Mouse (Mus musculus) c-Kit-positive CD71-negative TER-119-negative erythroid progenitor cells, embryonic 14.5 days (primary cell): Measurements from ENCODE around the gene Tmem141.

Source experiments
- DNase-seq: peaks from one replicate; pipeline ENCODE4 v3.0.0-alpha.2; 2013; ENCODE audit warnings: low read depth

Gene Tmem141

DNA sequence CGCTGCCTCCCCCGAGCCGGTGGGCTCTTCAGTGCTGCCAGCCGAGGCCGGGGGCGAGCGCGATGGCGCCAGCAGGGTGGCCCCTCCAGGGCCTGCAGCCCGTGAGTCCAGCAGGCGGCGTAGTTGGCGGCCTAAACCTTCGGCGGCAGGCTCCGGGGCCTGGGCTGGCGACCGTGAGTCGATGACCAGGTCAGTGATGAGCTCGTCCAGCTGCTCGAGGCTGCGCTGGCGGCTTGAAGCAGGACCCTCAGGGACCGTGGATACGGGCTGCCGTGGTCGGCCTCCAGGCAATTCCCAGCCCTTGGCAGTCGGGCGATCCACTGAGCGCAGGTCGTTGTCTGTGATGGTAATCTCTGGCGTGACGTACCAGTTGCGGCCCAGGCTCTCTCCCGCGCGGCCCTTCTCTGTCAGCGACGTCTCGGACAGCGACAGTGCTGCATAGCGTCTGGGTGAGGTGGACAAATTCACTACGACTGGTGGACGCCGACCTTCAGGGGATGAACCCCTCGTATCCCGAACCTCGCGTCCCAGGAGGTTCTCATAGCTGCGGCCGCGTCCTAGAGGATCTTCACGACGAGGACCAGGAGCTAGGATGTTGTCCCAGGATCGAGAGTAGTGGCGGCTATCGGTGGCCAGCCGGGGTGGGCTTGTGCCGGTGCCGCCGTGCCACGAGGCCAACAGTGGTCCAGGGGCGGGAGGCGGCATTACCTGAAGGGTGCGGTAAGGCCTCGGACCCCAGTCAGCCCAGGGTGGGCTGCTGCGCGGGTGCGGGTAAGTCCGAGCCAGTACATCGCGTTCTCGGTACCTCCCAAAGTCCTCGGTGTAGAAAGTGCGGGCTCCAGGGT, 43.6 kb downstream of the Tmem141 start:
- no peak for DNase-seq

DNA sequence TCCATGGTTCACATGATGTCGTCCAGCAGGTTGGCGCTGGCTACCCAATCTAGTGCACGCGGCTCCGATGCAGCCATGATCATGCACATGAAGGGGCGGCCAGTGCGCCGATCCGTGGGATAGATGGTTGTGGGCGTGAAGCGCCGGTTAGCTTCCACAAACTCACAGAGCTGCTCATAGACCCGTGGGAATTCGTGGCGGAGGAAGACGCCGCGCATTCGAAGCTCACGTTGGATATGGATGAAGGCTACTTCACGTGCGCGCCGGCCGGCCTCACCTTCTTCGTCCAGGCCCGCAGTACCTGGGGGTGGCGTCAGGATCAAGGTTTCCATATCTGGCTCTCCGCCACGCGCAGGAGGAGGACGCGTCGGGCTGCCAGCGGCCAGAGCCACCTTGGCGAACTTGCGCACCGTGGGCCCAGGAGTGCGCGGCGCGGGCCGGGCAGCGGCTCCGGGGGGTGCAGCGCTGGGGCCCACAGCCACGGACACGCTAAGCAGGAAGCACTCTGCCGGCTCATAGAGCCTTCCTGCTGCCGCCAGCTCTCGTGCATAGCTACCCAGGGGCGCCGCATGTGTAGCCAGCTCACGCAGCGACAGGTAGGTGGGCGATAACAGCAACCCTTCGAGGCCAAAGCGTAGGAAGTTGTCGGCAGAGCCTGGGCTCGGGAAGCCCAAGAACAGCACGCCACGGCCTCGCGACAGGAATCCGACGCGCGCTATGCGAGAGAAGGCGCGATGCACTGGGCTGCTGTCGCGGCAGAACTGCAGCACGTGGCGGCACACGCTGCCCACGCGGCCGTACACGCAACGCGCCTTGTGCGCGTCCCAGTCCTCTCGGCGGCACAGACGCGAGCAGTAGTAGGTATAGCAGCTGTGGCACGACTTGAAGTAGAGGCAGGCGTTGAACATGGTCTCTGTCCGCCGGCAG, 44.6 kb downstream of the Tmem141 start:
- DNase-seq, result no peak

DNA sequence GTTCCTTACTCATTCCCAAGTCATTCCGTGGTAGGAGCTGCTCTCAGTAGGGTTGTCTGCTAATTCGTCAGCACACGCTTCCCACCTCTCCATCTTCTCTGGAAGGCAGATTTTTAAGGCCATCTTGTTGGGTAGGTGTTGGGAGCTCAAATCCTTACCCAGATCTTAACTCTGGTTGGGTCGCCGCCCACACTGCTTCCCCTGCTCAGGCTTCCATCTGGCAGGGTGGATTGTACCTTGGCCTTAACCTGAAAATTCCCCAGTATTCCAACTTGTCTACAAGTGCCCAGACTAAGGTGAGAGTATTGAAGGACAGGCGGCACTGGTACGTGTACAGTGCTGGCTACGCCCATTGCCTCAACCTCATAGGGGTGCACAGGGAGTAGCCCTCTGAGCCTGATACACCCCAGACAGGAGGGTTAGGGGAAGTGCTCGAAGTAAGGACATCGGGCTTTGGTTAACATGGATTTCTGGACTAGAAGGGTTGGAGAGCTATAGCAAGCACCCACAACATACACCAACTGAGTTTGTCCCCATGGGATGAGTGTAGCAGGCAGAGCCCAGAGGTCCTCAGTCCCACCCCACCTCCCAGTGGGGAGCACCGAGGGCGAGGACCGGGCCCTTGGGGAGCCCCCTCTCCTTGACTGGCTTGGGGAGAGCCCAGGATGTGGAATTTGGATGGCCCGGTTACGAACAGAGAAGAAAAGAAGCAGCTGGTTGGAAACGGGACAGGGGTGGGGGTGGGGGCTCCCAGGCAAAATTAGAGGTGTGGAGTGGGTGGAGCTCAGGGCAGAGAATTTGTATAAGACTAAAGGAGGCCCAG, 45.6 kb downstream of the Tmem141 start:
- no peak for DNase-seq

DNA sequence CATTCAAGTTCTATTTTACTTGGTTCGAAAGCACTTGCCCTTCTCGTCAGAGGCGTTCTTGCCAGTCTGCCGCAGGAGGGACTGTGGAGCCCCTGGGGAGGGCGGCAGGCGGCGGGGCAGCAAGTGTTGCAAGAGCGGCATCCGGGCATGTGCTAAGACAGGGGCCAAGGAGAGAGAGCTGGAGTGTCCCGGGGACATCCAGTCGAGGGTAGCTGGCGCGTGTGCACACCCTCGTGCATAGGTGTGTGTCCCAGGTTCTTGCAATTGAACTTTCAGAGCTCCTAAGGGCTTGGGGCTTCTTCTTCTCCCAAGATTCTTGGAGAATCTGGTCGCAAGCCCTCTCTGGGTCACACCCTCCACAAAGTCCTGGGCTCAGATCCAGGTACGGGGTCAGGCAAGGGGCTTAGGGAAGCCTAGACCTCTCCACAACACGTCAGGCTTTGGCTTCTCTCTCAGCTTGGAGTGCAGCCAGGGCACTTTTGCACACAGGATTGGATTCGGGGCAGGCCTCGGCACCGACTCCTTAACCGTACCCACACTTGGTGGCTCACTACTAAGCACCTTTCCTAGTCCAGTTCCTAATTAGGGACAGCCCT, 46.3 kb downstream of the Tmem141 start:
- no peak for DNase-seq

DNA sequence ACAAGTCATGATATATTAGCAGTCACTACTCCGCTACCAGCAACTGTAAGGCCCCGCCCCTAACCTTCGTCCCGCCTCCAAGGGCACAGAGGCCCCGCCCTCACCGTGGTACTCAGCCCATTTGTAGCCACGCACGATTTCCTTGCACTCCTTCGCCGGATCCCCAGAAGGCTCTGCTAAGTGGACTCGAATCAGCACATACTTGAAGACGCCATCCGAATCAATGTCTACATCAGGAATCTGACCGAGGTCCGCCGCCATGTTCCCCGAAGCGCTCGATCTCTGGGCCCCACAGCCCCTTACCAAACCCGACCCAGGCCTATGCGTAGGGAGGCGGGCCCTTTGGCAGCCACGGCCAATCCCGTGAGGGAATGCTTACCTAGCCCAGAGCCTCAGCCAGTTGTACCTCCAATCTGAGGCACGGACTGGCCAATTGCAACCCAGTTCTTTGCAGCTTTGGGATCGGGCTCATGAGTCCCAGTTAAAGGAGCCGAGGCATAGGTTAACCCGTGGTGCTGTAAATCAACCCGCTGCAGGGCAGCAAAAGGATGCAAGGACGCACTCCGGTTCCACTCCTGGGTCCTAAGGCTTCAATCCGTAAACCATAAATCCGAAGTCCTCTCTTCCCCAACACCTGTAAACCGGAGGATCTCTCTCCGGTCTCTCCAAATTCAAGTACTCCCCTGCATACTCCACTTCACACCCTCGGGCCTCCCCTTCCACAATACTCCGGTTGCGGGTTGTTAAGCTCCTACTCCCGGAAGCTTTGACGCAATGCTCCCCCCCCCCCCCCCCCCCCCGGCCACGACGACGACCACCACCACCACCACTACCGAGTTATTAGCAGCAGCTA, 47.0 kb downstream of the Tmem141 start, which contains the start of the genes Mamdc4 and Phpt1:
Gene Mamdc4, minus strand, starts transcription at position 267 of the 853 bp plus-strand sequence.
Gene Phpt1, minus strand, starts transcription at position 646 of the 853 bp plus-strand sequence.
- DNase-seq, result peak; percentile 89

DNA sequence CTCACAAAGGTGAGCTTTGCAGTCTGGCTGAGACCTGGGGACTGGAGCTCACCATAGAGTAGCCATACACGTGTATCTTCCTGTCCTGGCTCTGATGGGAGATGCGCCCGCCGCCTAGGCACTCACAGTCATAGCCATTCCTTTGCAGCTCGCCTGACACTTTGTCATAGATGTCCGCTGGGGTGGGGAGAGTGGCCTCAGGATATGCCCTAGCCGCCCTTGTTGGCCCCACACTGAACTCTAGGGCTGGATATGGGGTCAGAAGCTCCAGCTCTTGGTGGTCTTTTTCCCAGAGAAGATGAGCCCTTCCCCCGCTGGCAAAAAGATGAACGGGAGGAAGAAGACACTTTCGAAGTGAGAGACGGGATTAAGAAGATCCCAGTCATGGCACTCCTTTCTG, 47.7 kb downstream of the Tmem141 start:
- DNase-seq, result no peak

DNA sequence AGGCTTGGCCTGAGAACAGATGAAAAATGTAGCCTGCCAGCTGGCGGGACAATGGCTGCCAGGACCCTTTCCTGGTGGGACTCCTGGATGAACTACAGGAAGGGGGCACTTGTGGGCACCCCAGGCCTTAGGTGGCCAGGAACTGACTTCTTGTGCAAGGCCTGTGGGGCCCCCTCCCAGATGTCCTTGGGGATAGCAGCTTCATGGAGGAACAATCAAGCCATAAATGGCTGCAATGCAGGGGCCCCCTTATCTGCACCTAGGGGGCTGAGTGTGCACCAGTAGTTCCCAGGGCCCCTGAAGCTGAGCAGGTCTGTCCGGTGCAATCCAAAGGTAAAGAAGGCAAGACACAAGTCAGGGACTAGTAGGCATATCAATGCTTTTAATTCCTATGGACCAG, 48.7 kb downstream of the Tmem141 start:
- DNase-seq, result no peak

DNA sequence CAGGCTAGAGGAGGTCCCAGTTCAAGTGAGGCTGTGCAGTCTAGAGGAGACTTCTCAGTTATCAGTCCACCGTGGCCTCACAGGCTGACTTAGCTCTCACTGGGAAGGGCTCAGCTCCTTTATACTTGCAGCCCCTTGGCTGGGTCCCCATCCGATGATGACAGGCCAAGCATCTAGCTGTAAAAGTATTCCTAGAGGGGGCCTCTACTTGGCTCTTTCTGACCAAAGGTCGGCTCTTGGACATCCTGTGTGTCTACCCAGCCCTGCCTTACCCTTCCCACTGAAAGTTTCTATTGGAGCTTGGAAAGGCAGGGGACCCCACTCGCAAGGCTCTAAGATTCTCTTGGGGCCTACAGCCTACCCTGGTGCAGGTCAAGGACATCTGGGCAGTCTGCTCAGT, 50.6 kb downstream of the Tmem141 start:
- no peak for DNase-seq
